Mouse (Mus musculus): Measurements from ENCODE around the gene Igf2bp2.

DNA sequence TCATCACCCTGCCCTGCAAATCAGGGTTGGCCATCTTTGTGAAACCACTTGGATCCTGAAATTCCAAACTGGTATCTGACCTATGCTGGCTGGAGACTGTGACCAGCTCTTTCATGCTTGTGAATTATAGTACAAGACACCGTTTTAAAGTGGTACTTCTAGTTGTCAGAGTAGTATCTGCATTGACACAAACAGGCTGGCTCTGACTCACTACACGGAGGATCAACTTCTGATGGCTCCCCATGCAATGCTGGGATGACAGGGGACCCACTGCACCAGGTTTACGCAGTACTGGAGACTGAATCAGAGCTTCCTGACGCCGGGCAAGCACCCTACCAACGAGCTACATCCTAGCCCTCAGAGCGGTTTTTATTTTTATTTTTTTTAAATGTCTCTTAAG, 17.0 kb downstream of the Igf2bp2 start:
- TF ChIP-seq CTCF (conservative IDR thresholded peaks at IDR 0.05; ENCODE audit: low read length) (no peak), NANOG (IDR thresholded peaks at IDR 0.05; ENCODE audit: borderline replicate concordance, low read length) (no peak), POU5F1 (IDR thresholded peaks at IDR 0.05; ENCODE audit: borderline replicate concordance, low read length) (no peak)
